Mouse (Mus musculus) liver, adult (tissue): ENCODE data around the gene Prl6a1.

Experiments used
- GATA4 ChIP-seq: IDR thresholded peaks from 2 replicates; pipeline ENCODE4 v1.6.1; 2014; ENCODE audit warnings: mild to moderate bottlenecking, low read length; ENCODE audit not compliant: insufficient replicate concordance

Prl6a1 gene

GRCm38 (mm10) chr13:27312334-27313225 is at the start of gene Prl6a1:
Gene Prl6a1, plus strand, starts transcription at chr13:27312627.
- no peak for TF ChIP-seq GATA4

GRCm38 (mm10) chr13:27334989-27335388 is 22.6 kb downstream of the Prl6a1 start:
- no peak for TF ChIP-seq GATA4

GRCm38 (mm10) chr13:27342733-27343275 is 30.4 kb downstream of the Prl6a1 start:
- TF ChIP-seq GATA4, result no peak

- TF ChIP-seq GATA4, result no peak
These were observed 32.9 kb downstream of the Prl6a1 start, which contains the start of gene Prl8a2 for GRCm38 (mm10) chr13:27345373-27345772. Gene Prl8a2, plus strand, starts transcription at chr13:27345673.
